Mouse (Mus musculus): ENCODE measurements at regions not wholly inside any gene's neighbourhood (a gene's known extent, or its start where the extent isn't known, plus 50 kb on each side); places are given as distances from the start of the nearest gene placed in this dataset.

- Histone ChIP-seq H3K4me2 (ENCODE audit: low read depth, low read length, poor library complexity, severe bottlenecking) (no peak overlapping the region), H3K4me3 (ENCODE audit: low read depth, low read length) (no peak overlapping the region)
- WGBS, result 77% methylated on average over 2 of the region's 2 CpGs
Observed at GRCm38 (mm10) chr16:79986746-79987145, 895.8 kb upstream of the Tmprss15 start.

GRCm38 (mm10) chr16:79972146-79972545 is 881.2 kb upstream of the Tmprss15 start:
- H3K27me3 ChIP-seq (ENCODE audit: insufficient read depth, low read length), result no peaks in the 10 kb centered on the region
- H3K4me2 ChIP-seq (ENCODE audit: low read depth, low read length, poor library complexity, severe bottlenecking), result no peak overlapping the region
- peak; percentile 1 for DNase-seq (ENCODE audit: low spot score)
- no peak overlapping the region for H3K4me3 ChIP-seq (ENCODE audit: low read depth, low read length)
- H3K9me3 ChIP-seq (ENCODE audit: low read length), result no peaks in the 10 kb centered on the region
- H3K4me1 ChIP-seq (ENCODE audit: insufficient read depth, low read length), result no peaks in the 10 kb centered on the region
- 34% methylated on average over 6 of the region's 6 CpGs for WGBS
- H3K36me3 ChIP-seq (ENCODE audit: insufficient read depth, low read length), result no peaks in the 10 kb centered on the region
- TF ChIP-seq CTCF (IDR thresholded peaks at IDR 0.05), result no peak
- no peak overlapping the region for H3K27ac ChIP-seq (ENCODE audit: low read depth, low read length)
- no peak overlapping the region for H3K9ac ChIP-seq (replicated peaks; ENCODE audit: low read length, poor library complexity, severe bottlenecking)
- ATAC-seq (ENCODE audit: low FRiP score), result no peak

More at GRCm38 (mm10) chr16:79986746-79987145, 895.8 kb upstream of the Tmprss15 start:
- ATAC-seq (ENCODE audit: low FRiP score), result no peak
- H3K9ac ChIP-seq (replicated peaks; ENCODE audit: low read length, poor library complexity, severe bottlenecking), result no peak overlapping the region
- H3K4me1 ChIP-seq (ENCODE audit: insufficient read depth, low read length), result no peaks in the 10 kb centered on the region
- TF ChIP-seq CTCF (IDR thresholded peaks at IDR 0.05), result no peak
- H3K27me3 ChIP-seq (ENCODE audit: insufficient read depth, low read length), result no peaks in the 10 kb centered on the region
- no peak for DNase-seq (ENCODE audit: low spot score)
- no peaks in the 10 kb centered on the region for H3K36me3 ChIP-seq (ENCODE audit: insufficient read depth, low read length)
- no peak overlapping the region for H3K27ac ChIP-seq (ENCODE audit: low read depth, low read length)
- H3K9me3 ChIP-seq (ENCODE audit: low read length), result no peaks in the 10 kb centered on the region

GRCm38 (mm10) chr16:79937042-79937441 is 846.1 kb upstream of the Tmprss15 start:
- H3K4me1 ChIP-seq (ENCODE audit: insufficient read depth, low read length), result no peaks in the 10 kb centered on the region
- no peaks in the 10 kb centered on the region for H3K27me3 ChIP-seq (ENCODE audit: insufficient read depth, low read length)
- H3K4me2 ChIP-seq (ENCODE audit: low read depth, low read length, poor library complexity, severe bottlenecking), result no peak overlapping the region
- 68% methylated on average over 2 of the region's 2 CpGs for WGBS
- no peaks in the 10 kb centered on the region for H3K36me3 ChIP-seq (ENCODE audit: insufficient read depth, low read length)
- H3K9ac ChIP-seq (replicated peaks; ENCODE audit: low read length, poor library complexity, severe bottlenecking), result no peak overlapping the region
- no peak for TF ChIP-seq CTCF (IDR thresholded peaks at IDR 0.05)
- H3K9me3 ChIP-seq (ENCODE audit: low read length), result no peaks in the 10 kb centered on the region
- H3K27ac ChIP-seq (ENCODE audit: low read depth, low read length), result no peak overlapping the region
- H3K4me3 ChIP-seq (ENCODE audit: low read depth, low read length), result no peak overlapping the region
- ATAC-seq (ENCODE audit: low FRiP score), result no peak
- no peak for DNase-seq (ENCODE audit: low spot score)

- Histone ChIP-seq H3K36me3 (ENCODE audit: insufficient read depth, low read length) (no peaks in the 10 kb centered on the region), H3K4me3 (ENCODE audit: low read depth, low read length) (no peak overlapping the region), H3K27me3 (ENCODE audit: insufficient read depth, low read length) (no peaks in the 10 kb centered on the region), H3K9ac (replicated peaks; ENCODE audit: low read length, poor library complexity, severe bottlenecking) (no peak overlapping the region), H3K4me1 (ENCODE audit: insufficient read depth, low read length) (no peaks in the 10 kb centered on the region), H3K27ac (ENCODE audit: low read depth, low read length) (no peak overlapping the region), H3K4me2 (ENCODE audit: low read depth, low read length, poor library complexity, severe bottlenecking) (no peak overlapping the region), H3K9me3 (ENCODE audit: low read length) (no peaks in the 10 kb centered on the region)
- ATAC-seq (ENCODE audit: low FRiP score) (no peak), DNase-seq (ENCODE audit: low spot score) (peak; percentile 31)
- 30% methylated on average over 1 of the region's 1 CpGs for WGBS
- TF ChIP-seq CTCF (IDR thresholded peaks at IDR 0.05), result no peak
Observed at GRCm38 (mm10) chr16:79907126-79907525, 816.2 kb upstream of the Tmprss15 start.

GRCm38 (mm10) chr16:79901467-79901866 is 810.6 kb upstream of the Tmprss15 start:
- H3K9me3 ChIP-seq (ENCODE audit: low read length), result no peaks in the 10 kb centered on the region
- ATAC-seq (ENCODE audit: low FRiP score), result no peak
- H3K36me3 ChIP-seq (ENCODE audit: insufficient read depth, low read length), result no peaks in the 10 kb centered on the region
- 51% methylated on average over 2 of the region's 2 CpGs for WGBS
- no peak overlapping the region for H3K27ac ChIP-seq (ENCODE audit: low read depth, low read length)
- H3K4me2 ChIP-seq (ENCODE audit: low read depth, low read length, poor library complexity, severe bottlenecking), result no peak overlapping the region
- DNase-seq (ENCODE audit: low spot score), result peak; percentile 56
- H3K4me3 ChIP-seq (ENCODE audit: low read depth, low read length), result no peak overlapping the region
- TF ChIP-seq CTCF (IDR thresholded peaks at IDR 0.05), result peak; percentile 66
- H3K27me3 ChIP-seq (ENCODE audit: insufficient read depth, low read length), result no peaks in the 10 kb centered on the region
- no peak overlapping the region for H3K9ac ChIP-seq (replicated peaks; ENCODE audit: low read length, poor library complexity, severe bottlenecking)
- H3K4me1 ChIP-seq (ENCODE audit: insufficient read depth, low read length), result no peaks in the 10 kb centered on the region

- no peak for ATAC-seq (ENCODE audit: low FRiP score)
- H3K4me1 ChIP-seq (ENCODE audit: insufficient read depth, low read length), result no peaks in the 10 kb centered on the region
- no peak for DNase-seq (ENCODE audit: low spot score)
- H3K9ac ChIP-seq (replicated peaks; ENCODE audit: low read length, poor library complexity, severe bottlenecking), result no peak overlapping the region
- H3K4me2 ChIP-seq (ENCODE audit: low read depth, low read length, poor library complexity, severe bottlenecking), result no peak overlapping the region
- no peaks in the 10 kb centered on the region for H3K9me3 ChIP-seq (ENCODE audit: low read length)
- no peak for TF ChIP-seq CTCF (IDR thresholded peaks at IDR 0.05)
- H3K4me3 ChIP-seq (ENCODE audit: low read depth, low read length), result no peak overlapping the region
- H3K36me3 ChIP-seq (ENCODE audit: insufficient read depth, low read length), result no peaks in the 10 kb centered on the region
- 85% methylated on average over 3 of the region's 3 CpGs for WGBS
- H3K27me3 ChIP-seq (ENCODE audit: insufficient read depth, low read length), result no peaks in the 10 kb centered on the region
- H3K27ac ChIP-seq (ENCODE audit: low read depth, low read length), result no peak overlapping the region
Observed at GRCm38 (mm10) chr16:79881855-79882254, 791.0 kb upstream of the Tmprss15 start.

Measured in midbrain, postnatal 0 days (tissue).